Mouse (Mus musculus): ENCODE data around the gene Sox5. TPM values are rescaled to one million over a fixed set of nuclear protein-coding genes. Genes with fewer than 3 reads are reported as not detected.

Gene Sox5
- polyA plus RNA-seq, 1 experiment from 2014 or later: 54.7 TPM

DNA sequence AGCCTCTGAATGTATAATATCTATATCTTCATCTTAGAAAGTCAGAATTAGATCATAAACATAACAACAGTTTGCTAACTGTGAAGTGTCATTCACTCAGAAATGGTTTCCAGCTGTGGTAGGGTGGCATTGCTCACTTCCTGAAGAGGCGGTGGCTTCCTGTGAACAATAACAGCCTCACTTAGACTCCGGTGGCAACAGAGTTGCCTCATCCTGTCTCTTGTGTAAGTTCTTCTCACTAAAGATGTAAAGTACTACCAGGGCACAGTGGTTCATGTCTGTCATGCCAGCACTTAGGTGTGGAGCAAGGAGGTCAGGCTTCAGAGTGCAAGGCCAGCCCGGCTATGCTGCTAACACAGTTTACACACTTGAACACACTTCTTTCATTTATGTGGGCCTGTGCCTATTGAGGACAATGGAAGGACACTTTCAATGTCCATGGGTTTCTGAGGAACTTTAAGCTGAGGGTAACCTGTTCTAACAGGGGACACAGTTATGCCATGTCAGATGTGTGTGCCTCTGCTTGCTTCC lies 913.6 kb downstream of the Sox5 start:
- Histone ChIP-seq H3K36me3 (ENCODE audit: control insufficient read depth, insufficient read depth, low read length) (no peaks in the 10 kb centered on the region), H3K9me3 (ENCODE audit: control insufficient read depth, low read length) (no peaks in the 10 kb centered on the region), H3K4me2 (ENCODE audit: low read depth, severe bottlenecking) (no peak overlapping the region), H3K4me3 (ENCODE audit: low read depth, low read length) (no peak overlapping the region), H3K27me3 (ENCODE audit: control insufficient read depth, insufficient read depth, low read length) (no peaks in the 10 kb centered on the region), H3K4me1 (ENCODE audit: control insufficient read depth, insufficient read depth, low read length) (peaks cover 1% of the 10 kb centered on the region; the same call in 1 of the 2 replicates), H3K27ac (replicated peaks; ENCODE audit: low read depth, low read length) (no peak overlapping the region), H3K9ac (ENCODE audit: low read length) (no peak overlapping the region)
- DNase-seq (ENCODE audit: low spot score) (no peak), ATAC-seq (ENCODE audit: insufficient number of reproducible peaks, low FRiP score, low TSS enrichment, low read depth) (no peak)
- WGBS: 49% methylated on average over 3 of the region's 3 CpGs

DNA sequence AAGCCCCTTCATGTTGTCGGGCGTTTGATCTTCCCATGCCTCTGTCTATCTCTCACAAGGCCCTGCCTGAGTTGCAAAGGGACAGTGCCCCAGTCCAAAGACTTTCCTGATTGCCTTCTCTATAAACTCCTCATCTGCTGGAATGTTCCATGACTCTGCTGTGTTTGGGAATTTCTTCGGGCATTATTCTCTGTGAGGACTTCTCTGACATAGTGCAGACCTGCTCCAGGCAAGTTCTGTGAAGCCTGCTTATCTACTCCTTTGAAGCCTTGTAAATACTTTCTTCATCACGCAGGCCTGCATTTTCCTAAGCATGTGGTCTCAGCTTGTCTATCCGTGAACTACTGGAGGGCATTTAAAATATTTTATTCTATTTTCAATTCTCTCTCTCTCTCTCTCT lies 914.7 kb downstream of the Sox5 start:
- Histone ChIP-seq H3K9ac (ENCODE audit: low read length) (no peak overlapping the region), H3K4me3 (ENCODE audit: low read depth, low read length) (no peak overlapping the region), H3K27me3 (ENCODE audit: control insufficient read depth, insufficient read depth, low read length) (no peaks in the 10 kb centered on the region), H3K27ac (replicated peaks; ENCODE audit: low read depth, low read length) (no peak overlapping the region), H3K4me1 (ENCODE audit: control insufficient read depth, insufficient read depth, low read length) (peaks cover 8% of the 10 kb centered on the region), H3K4me2 (ENCODE audit: low read depth, severe bottlenecking) (no peak overlapping the region), H3K36me3 (ENCODE audit: control insufficient read depth, insufficient read depth, low read length) (no peaks in the 10 kb centered on the region), H3K9me3 (ENCODE audit: control insufficient read depth, low read length) (no peaks in the 10 kb centered on the region)
- ATAC-seq (ENCODE audit: insufficient number of reproducible peaks, low FRiP score, low TSS enrichment, low read depth) (no peak), DNase-seq (ENCODE audit: low spot score) (no peak)
- 27% methylated on average over 5 of the region's 5 CpGs for WGBS

DNA sequence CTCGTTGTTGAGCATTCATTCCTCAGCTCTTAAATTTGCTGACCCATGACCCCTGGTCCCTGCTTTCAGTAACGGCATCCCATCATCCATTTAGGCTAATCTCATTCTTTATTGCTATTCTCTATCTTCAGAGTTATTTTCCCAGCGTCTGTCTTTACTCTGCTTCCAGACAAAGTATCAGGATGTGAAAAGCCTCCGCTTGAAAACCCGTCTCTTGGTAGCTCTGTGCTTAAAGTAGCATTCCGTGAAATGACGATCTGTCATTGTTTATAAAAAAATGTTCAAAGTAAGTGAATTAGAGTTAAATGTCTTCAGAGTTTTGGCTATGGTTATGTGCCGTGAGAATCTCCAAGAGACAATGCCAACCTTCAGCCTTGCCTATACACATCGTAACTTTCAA lies 915.2 kb downstream of the Sox5 start:
- DNase-seq (ENCODE audit: low spot score) (no peak), ATAC-seq (ENCODE audit: insufficient number of reproducible peaks, low FRiP score, low TSS enrichment, low read depth) (no peak)
- WGBS: 47% methylated on average over 9 of the region's 9 CpGs
- H3K9me3 ChIP-seq (ENCODE audit: control insufficient read depth, low read length): no peaks in the 10 kb centered on the region
- no peak overlapping the region for H3K4me2 ChIP-seq (ENCODE audit: low read depth, severe bottlenecking)
- no peaks in the 10 kb centered on the region for H3K27me3 ChIP-seq (ENCODE audit: control insufficient read depth, insufficient read depth, low read length)
- no peaks in the 10 kb centered on the region for H3K36me3 ChIP-seq (ENCODE audit: control insufficient read depth, insufficient read depth, low read length)
- H3K27ac ChIP-seq (replicated peaks; ENCODE audit: low read depth, low read length): no peak overlapping the region
- no peak overlapping the region for H3K4me3 ChIP-seq (ENCODE audit: low read depth, low read length)
- no peak overlapping the region for H3K9ac ChIP-seq (ENCODE audit: low read length)
- H3K4me1 ChIP-seq (ENCODE audit: control insufficient read depth, insufficient read depth, low read length): peaks cover 8% of the 10 kb centered on the region

DNA sequence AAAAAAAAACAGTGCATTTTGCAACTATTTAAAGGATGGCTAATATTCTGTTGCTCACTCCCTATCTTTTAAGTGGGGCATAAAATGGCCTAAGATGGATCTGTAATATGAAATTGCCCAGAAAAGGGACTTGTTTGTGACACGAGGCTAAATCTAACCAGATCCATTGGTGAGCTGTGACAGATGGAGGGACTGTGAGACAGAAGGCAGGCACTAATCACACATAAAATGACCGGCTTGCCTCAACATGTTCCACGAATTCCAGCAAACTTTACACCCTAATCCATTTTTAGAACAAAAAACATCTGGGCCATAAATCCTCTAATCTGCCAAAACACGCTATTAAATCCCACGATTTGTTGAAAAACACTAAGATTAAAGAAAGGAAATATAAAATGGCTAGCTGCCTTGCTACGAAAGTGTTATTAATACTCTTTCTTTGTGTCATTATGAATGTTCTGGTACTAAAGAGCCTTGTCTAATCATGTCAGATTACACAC lies 919.1 kb downstream of the Sox5 start:
- Histone ChIP-seq H3K4me1 (ENCODE audit: control insufficient read depth, insufficient read depth, low read length) (peaks cover 13% of the 10 kb centered on the region), H3K9me3 (ENCODE audit: control insufficient read depth, low read length) (no peaks in the 10 kb centered on the region), H3K27ac (replicated peaks; ENCODE audit: low read depth, low read length) (no peak overlapping the region), H3K4me3 (ENCODE audit: low read depth, low read length) (no peak overlapping the region), H3K4me2 (ENCODE audit: low read depth, severe bottlenecking) (no peak overlapping the region), H3K9ac (ENCODE audit: low read length) (no peak overlapping the region), H3K27me3 (ENCODE audit: control insufficient read depth, insufficient read depth, low read length) (0 out of 2 replicates have a peak, but pooled peaks cover 6% of the 10 kb centered on the region), H3K36me3 (ENCODE audit: control insufficient read depth, insufficient read depth, low read length) (no peaks in the 10 kb centered on the region)
- WGBS: 8% methylated on average over 6 of the region's 6 CpGs
- DNase-seq (ENCODE audit: low spot score) (no peak), ATAC-seq (ENCODE audit: insufficient number of reproducible peaks, low FRiP score, low TSS enrichment, low read depth) (no peak)

DNA sequence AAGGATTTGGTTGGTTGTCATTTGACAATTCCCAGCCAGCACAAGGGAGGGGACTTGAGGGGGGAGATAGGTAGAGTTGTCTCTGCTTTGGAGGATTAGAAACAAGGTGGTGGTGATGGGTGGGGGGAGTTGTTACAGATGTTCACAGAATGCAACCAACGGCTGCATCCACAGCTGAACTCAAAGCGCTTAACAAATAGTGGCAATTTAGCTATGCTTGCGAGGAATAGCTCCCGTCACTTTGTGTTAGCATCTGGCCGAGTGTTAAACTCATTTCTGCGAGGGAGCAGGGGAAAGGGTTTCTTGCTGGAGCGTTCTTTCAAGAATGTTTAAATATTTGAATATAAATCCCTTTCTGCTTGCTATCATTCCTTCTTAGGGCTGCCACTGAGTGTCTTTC lies 921.7 kb downstream of the Sox5 start:
- Histone ChIP-seq H3K4me1 (ENCODE audit: control insufficient read depth, insufficient read depth, low read length) (peaks cover 13% of the 10 kb centered on the region), H3K36me3 (ENCODE audit: control insufficient read depth, insufficient read depth, low read length) (no peaks in the 10 kb centered on the region), H3K4me2 (ENCODE audit: low read depth, severe bottlenecking) (no peak overlapping the region), H3K9me3 (ENCODE audit: control insufficient read depth, low read length) (no peaks in the 10 kb centered on the region), H3K4me3 (ENCODE audit: low read depth, low read length) (no peak overlapping the region), H3K27me3 (ENCODE audit: control insufficient read depth, insufficient read depth, low read length) (peaks cover 10% of the 10 kb centered on the region; the same call in 1 of the 2 replicates), H3K9ac (ENCODE audit: low read length) (no peak overlapping the region), H3K27ac (replicated peaks; ENCODE audit: low read depth, low read length) (no peak overlapping the region)
- ATAC-seq (ENCODE audit: insufficient number of reproducible peaks, low FRiP score, low TSS enrichment, low read depth) (no peak), DNase-seq (ENCODE audit: low spot score) (no peak)
- WGBS: 39% methylated on average over 7 of the region's 7 CpGs

DNA sequence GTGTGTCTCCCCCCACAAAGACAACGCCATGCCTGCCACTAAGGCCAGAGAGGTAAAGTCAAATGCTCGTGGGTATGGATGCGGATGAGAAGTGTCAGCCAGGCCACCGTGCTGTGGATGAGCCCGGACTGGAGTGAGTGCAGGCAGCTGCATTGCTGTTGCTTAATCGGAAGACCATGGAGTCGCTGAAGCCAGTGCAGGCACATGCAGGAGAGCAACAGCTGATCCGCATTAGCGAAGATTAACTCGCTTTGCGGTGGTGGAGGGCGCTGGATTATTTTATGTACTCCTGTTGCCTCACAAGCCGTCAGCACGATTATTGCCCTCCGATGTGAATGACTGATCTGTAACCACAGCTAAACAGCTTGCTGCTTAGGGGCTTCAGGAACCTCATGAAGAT lies 922.2 kb downstream of the Sox5 start:
- Histone ChIP-seq H3K4me3 (ENCODE audit: low read depth, low read length) (no peak overlapping the region), H3K36me3 (ENCODE audit: control insufficient read depth, insufficient read depth, low read length) (no peaks in the 10 kb centered on the region), H3K9ac (ENCODE audit: low read length) (no peak overlapping the region), H3K27ac (replicated peaks; ENCODE audit: low read depth, low read length) (no peak overlapping the region), H3K9me3 (ENCODE audit: control insufficient read depth, low read length) (no peaks in the 10 kb centered on the region), H3K27me3 (ENCODE audit: control insufficient read depth, insufficient read depth, low read length) (peaks cover 10% of the 10 kb centered on the region; the same call in 1 of the 2 replicates), H3K4me1 (ENCODE audit: control insufficient read depth, insufficient read depth, low read length) (peaks cover 15% of the 10 kb centered on the region), H3K4me2 (ENCODE audit: low read depth, severe bottlenecking) (no peak overlapping the region)
- DNase-seq (ENCODE audit: low spot score) (peak; percentile 77), ATAC-seq (ENCODE audit: insufficient number of reproducible peaks, low FRiP score, low TSS enrichment, low read depth) (peak; percentile 75)
- 19% methylated on average over 15 of the region's 15 CpGs for WGBS

DNA sequence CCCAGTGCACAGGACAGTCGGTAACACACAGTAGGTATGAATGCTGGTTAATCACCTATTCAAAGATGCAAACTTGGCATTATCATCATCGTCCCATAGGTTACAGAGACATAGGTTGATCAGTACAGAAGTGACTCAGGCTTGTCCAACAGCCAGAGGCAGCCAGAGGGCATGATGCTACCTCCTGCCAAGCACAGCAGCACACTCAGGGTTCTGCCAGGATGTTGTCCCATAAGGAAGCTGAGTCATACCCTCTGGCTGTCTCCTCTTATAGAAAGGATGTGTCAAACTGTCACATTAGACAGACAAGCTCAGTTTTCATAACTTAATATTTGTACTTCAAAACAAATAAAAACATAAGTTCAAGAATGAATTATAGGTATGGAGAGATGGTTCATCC lies 923.2 kb downstream of the Sox5 start:
- Histone ChIP-seq H3K27me3 (ENCODE audit: control insufficient read depth, insufficient read depth, low read length) (peaks cover 10% of the 10 kb centered on the region; the same call in 1 of the 2 replicates), H3K36me3 (ENCODE audit: control insufficient read depth, insufficient read depth, low read length) (no peaks in the 10 kb centered on the region), H3K27ac (replicated peaks; ENCODE audit: low read depth, low read length) (no peak overlapping the region), H3K4me1 (ENCODE audit: control insufficient read depth, insufficient read depth, low read length) (peaks cover 15% of the 10 kb centered on the region), H3K9ac (ENCODE audit: low read length) (no peak overlapping the region), H3K9me3 (ENCODE audit: control insufficient read depth, low read length) (no peaks in the 10 kb centered on the region), H3K4me3 (ENCODE audit: low read depth, low read length) (no peak overlapping the region), H3K4me2 (ENCODE audit: low read depth, severe bottlenecking) (no peak overlapping the region)
- 95% methylated on average over 2 of the region's 2 CpGs for WGBS
- ATAC-seq (ENCODE audit: insufficient number of reproducible peaks, low FRiP score, low TSS enrichment, low read depth) (no peak), DNase-seq (ENCODE audit: low spot score) (no peak)

DNA sequence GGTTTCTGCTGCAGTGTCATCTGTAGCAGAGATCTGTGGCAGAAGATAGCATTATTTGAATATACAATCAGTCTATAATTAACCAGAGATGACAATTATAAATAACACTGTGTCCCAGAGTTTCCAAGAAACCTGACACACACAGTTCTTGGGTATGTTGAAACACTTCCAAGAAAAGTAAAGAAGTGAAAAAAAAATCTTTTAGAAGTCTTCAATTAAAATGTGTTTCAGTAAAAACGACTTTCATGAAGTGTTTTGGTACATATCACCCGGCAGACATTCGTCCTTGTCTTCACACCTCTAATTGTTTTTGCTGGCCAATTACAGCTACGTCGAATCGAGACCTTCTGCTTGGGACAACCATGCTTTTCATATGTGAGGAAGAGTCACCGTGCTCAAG lies 924.4 kb downstream of the Sox5 start:
- Histone ChIP-seq H3K27me3 (ENCODE audit: control insufficient read depth, insufficient read depth, low read length) (peaks cover 10% of the 10 kb centered on the region; the same call in 1 of the 2 replicates), H3K27ac (replicated peaks; ENCODE audit: low read depth, low read length) (no peak overlapping the region), H3K4me2 (ENCODE audit: low read depth, severe bottlenecking) (no peak overlapping the region), H3K4me3 (ENCODE audit: low read depth, low read length) (no peak overlapping the region), H3K4me1 (ENCODE audit: control insufficient read depth, insufficient read depth, low read length) (peaks cover 9% of the 10 kb centered on the region; the same call in 1 of the 2 replicates), H3K9me3 (ENCODE audit: control insufficient read depth, low read length) (no peaks in the 10 kb centered on the region), H3K9ac (ENCODE audit: low read length) (no peak overlapping the region), H3K36me3 (ENCODE audit: control insufficient read depth, insufficient read depth, low read length) (no peaks in the 10 kb centered on the region)
- 76% methylated on average over 7 of the region's 7 CpGs for WGBS
- ATAC-seq (ENCODE audit: insufficient number of reproducible peaks, low FRiP score, low TSS enrichment, low read depth): no peak
- DNase-seq (ENCODE audit: low spot score): no peak

DNA sequence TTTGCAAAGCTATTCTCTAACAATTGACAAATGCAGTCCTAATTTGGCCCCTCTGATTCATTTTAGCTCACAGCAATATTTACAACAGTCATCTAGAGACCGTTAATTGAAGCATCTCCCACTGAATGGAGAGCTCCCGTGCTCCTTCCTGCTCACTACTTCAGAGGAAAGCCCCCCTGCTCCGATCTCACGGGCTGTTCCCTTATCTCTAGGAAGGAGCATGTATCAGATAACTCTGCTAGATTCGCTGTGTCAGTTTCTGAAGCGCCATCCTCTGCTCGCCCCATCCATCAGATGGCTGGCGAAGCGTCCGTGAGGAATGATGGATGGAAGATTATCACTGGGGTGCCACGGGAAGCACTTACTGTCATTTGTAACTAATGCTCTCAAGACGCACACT lies 926.4 kb downstream of the Sox5 start:
- Histone ChIP-seq H3K9me3 (ENCODE audit: control insufficient read depth, low read length) (no peaks in the 10 kb centered on the region), H3K36me3 (ENCODE audit: control insufficient read depth, insufficient read depth, low read length) (no peaks in the 10 kb centered on the region), H3K27me3 (ENCODE audit: control insufficient read depth, insufficient read depth, low read length) (peaks cover 8% of the 10 kb centered on the region; the same call in 1 of the 2 replicates), H3K4me2 (ENCODE audit: low read depth, severe bottlenecking) (no peak overlapping the region), H3K27ac (replicated peaks; ENCODE audit: low read depth, low read length) (no peak overlapping the region), H3K4me1 (ENCODE audit: control insufficient read depth, insufficient read depth, low read length) (0 out of 2 replicates have a peak, but pooled peaks cover 7% of the 10 kb centered on the region), H3K9ac (ENCODE audit: low read length) (no peak overlapping the region), H3K4me3 (ENCODE audit: low read depth, low read length) (no peak overlapping the region)
- DNase-seq (ENCODE audit: low spot score): no peak
- WGBS: 40% methylated on average over 12 of the region's 12 CpGs
- ATAC-seq (ENCODE audit: insufficient number of reproducible peaks, low FRiP score, low TSS enrichment, low read depth): no peak

Data from limb, embryonic 11.5 days (tissue).